ENCODE assay signal across 11 mouse cellular contexts in genomic region chr4:134469985-134470384, GRCm38 (mm10). TPM values are rescaled to one million over a fixed set of nuclear protein-coding genes. Genes with fewer than 3 reads are reported as not detected.
A peak's percentile ranks its signal among the peaks of the same experiment; 100 is the strongest.
DNase-seq lines count a peak whose midpoint lies in the region; ATAC-seq lines count a peak whose summit lies in the region.
"Had no signal": no experiment of that assay in that cellular context is flagged by ENCODE, and none has a peak within 500 bp of the region (broad histone marks: within the 10 kb centered on the region; RNA-seq: fewer than 3 reads in every experiment).

No protein-coding gene starts in this region.

- H3K36me3 ChIP-seq in lung, embryonic 15.5 days: peaks cover 38% of the 10 kb centered on the region
- H3K36me3 ChIP-seq in forebrain, embryonic 14.5 days (ENCODE audit: control insufficient read depth, insufficient read depth, low read length): peaks cover 41% of the 10 kb centered on the region
- H3K36me3 ChIP-seq in limb, embryonic 15.5 days: peaks cover 37% of the 10 kb centered on the region
- peaks cover 28% of the 10 kb centered on the region for H3K36me3 ChIP-seq in stomach, embryonic 15.5 days

- H3K27ac ChIP-seq in lung, embryonic 15.5 days: no peak overlapping the region
- peak overlapping the region; percentile 99 for H3K27ac ChIP-seq in forebrain, embryonic 14.5 days (ENCODE audit: low read depth, low read length)
- no peak overlapping the region for H3K27ac ChIP-seq in limb, embryonic 15.5 days
- H3K27ac ChIP-seq in stomach, embryonic 15.5 days: no peak overlapping the region

- H3K9ac ChIP-seq in lung, embryonic 15.5 days: 0 out of 2 replicates have a peak overlapping the region, but pooled peaks have one; percentile 25
- H3K9ac ChIP-seq in forebrain, embryonic 14.5 days (ENCODE audit: low read length): peak overlapping the region; percentile 100
- H3K9ac ChIP-seq in limb, embryonic 15.5 days: no peak overlapping the region
- H3K9ac ChIP-seq in stomach, embryonic 15.5 days: no peak overlapping the region

- H3K9me3 ChIP-seq in lung, embryonic 15.5 days: no peaks in the 10 kb centered on the region
- no peaks in the 10 kb centered on the region for H3K9me3 ChIP-seq in forebrain, embryonic 14.5 days (replicated peaks; ENCODE audit: control insufficient read depth, low read length)
- H3K9me3 ChIP-seq in limb, embryonic 15.5 days: no peaks in the 10 kb centered on the region
- H3K9me3 ChIP-seq in stomach, embryonic 15.5 days: no peaks in the 10 kb centered on the region

- 45% methylated on average over 3 of the region's 3 CpGs for WGBS in lung, embryonic 15.5 days
- 22% methylated on average over 3 of the region's 3 CpGs for WGBS in forebrain, embryonic 14.5 days
- WGBS in limb, embryonic 15.5 days: 58% methylated on average over 3 of the region's 3 CpGs
- 47% methylated on average over 3 of the region's 3 CpGs for WGBS in stomach, embryonic 15.5 days

- peak overlapping the region; percentile 99 for H3K4me3 ChIP-seq in lung, embryonic 15.5 days
- H3K4me3 ChIP-seq in forebrain, embryonic 14.5 days (ENCODE audit: low read depth, low read length): peak overlapping the region; percentile 94
- H3K4me3 ChIP-seq in limb, embryonic 15.5 days: peak overlapping the region; percentile 95
- peak overlapping the region; percentile 96; the same call in 1 of the 2 replicates for H3K4me3 ChIP-seq in stomach, embryonic 15.5 days (replicated peaks)

- no peaks in the 10 kb centered on the region for H3K27me3 ChIP-seq in lung, embryonic 15.5 days
- no peaks in the 10 kb centered on the region for H3K27me3 ChIP-seq in forebrain, embryonic 14.5 days (replicated peaks; ENCODE audit: control insufficient read depth, insufficient read depth, low read length)
- H3K27me3 ChIP-seq in limb, embryonic 15.5 days: 0 out of 2 replicates have a peak, but pooled peaks cover 4% of the 10 kb centered on the region
- H3K27me3 ChIP-seq in stomach, embryonic 15.5 days (replicated peaks): no peaks in the 10 kb centered on the region

- H3K4me2 ChIP-seq in lung, embryonic 15.5 days: peak overlapping the region; percentile 99
- peak overlapping the region; percentile 69 for H3K4me2 ChIP-seq in forebrain, embryonic 14.5 days (ENCODE audit: low read length)
- H3K4me2 ChIP-seq in limb, embryonic 15.5 days: peak overlapping the region; percentile 94; the same call in 1 of the 2 replicates
- peak overlapping the region; percentile 98 for H3K4me2 ChIP-seq in stomach, embryonic 15.5 days

- ATAC-seq in lung, embryonic 15.5 days (ENCODE audit: borderline replicate concordance, extremely low read depth, low FRiP score, low TSS enrichment): no peak
- no peak for ATAC-seq in forebrain, embryonic 14.5 days
- no peak for ATAC-seq in limb, embryonic 15.5 days (ENCODE audit: insufficient number of reproducible peaks, low FRiP score, low TSS enrichment, low read depth)
- ATAC-seq in stomach, embryonic 15.5 days (ENCODE audit: insufficient read depth, low FRiP score, low read depth): no peak

- no peak for DNase-seq in lung, postnatal 14 days
- DNase-seq in forebrain, embryonic 14.5 days (ENCODE audit: low spot score): peak; percentile 53
- no peak for DNase-seq in thymus, postnatal 4 days
- DNase-seq in thymus, postnatal 25 days: no peak
- DNase-seq: cerebellum, adult 18-20 months; heart, postnatal 36 days; lung, adult 18-20 months; right cerebral cortex, postnatal 14 days had no signal

- peaks cover 26% of the 10 kb centered on the region for H3K4me1 ChIP-seq in lung, embryonic 15.5 days
- peaks cover 22% of the 10 kb centered on the region for H3K4me1 ChIP-seq in forebrain, embryonic 14.5 days (ENCODE audit: control insufficient read depth, insufficient read depth, low read length)
- H3K4me1 ChIP-seq in limb, embryonic 15.5 days: peaks cover 21% of the 10 kb centered on the region
- peaks cover 6% of the 10 kb centered on the region; the same call in 1 of the 2 replicates for H3K4me1 ChIP-seq in stomach, embryonic 15.5 days

RNA-seq across cellular contexts. Expression of gene Stmn1, which starts 1.9 kb away (rescaled TPM):
- 1,835 and 1,898 TPM in 2 replicates for polyA plus RNA-seq in lung, embryonic 15.5 days (2015; fragmentation: Nextera tagmentation; extraction: Ambion mirVana)
- polyA plus RNA-seq in forebrain, embryonic 14.5 days (2014; fragmentation: Nextera tagmentation; extraction: Ambion mirVana): 7,624 and 8,172 TPM in 2 replicates
- polyA plus RNA-seq in limb, embryonic 15.5 days (2015; fragmentation: Nextera tagmentation; extraction: Ambion mirVana): 1,227 and 1,246 TPM in 2 replicates
- polyA plus RNA-seq in stomach, embryonic 15.5 days (2015; fragmentation: Nextera tagmentation; extraction: Ambion mirVana): 1,192 and 1,334 TPM in 2 replicates

RNA-seq across cellular contexts. Expression of gene Paqr7, which starts 26.5 kb away (rescaled TPM):
- polyA plus RNA-seq in lung, embryonic 15.5 days (2015; fragmentation: Nextera tagmentation; extraction: Ambion mirVana): 4.2 and 6.7 TPM in 2 replicates
- 4.3 and 6.0 TPM in 2 replicates for polyA plus RNA-seq in forebrain, embryonic 14.5 days (2014; fragmentation: Nextera tagmentation; extraction: Ambion mirVana)
- polyA plus RNA-seq in limb, embryonic 15.5 days (2015; fragmentation: Nextera tagmentation; extraction: Ambion mirVana): 6.1 and 6.3 TPM in 2 replicates
- polyA plus RNA-seq in stomach, embryonic 15.5 days (2015; fragmentation: Nextera tagmentation; extraction: Ambion mirVana): 6.4 and 6.7 TPM in 2 replicates

RNA-seq across cellular contexts. Expression of gene Aunip, which starts 40.8 kb away (rescaled TPM):
- 18.7 and 20.2 TPM in 2 replicates for polyA plus RNA-seq in lung, embryonic 15.5 days (2015; fragmentation: Nextera tagmentation; extraction: Ambion mirVana)
- 2.2 and 3.3 TPM in 2 replicates for polyA plus RNA-seq in forebrain, embryonic 14.5 days (2014; fragmentation: Nextera tagmentation; extraction: Ambion mirVana)
- 8.9 and 12.1 TPM in 2 replicates for polyA plus RNA-seq in limb, embryonic 15.5 days (2015; fragmentation: Nextera tagmentation; extraction: Ambion mirVana)
- 12.7 and 14.0 TPM in 2 replicates for polyA plus RNA-seq in stomach, embryonic 15.5 days (2015; fragmentation: Nextera tagmentation; extraction: Ambion mirVana)

Comparison
In these comparisons a context has a peak if more than half of its experiments do, and no peak if none do; other contexts are left out.
1. H3K9ac ChIP-seq: peak in lung, embryonic 15.5 days (single experiment) and forebrain, embryonic 14.5 days (single experiment); none in limb, embryonic 15.5 days (single experiment) and stomach, embryonic 15.5 days (single experiment).
2. Peak in every context shown above with its lines, with median percentiles within 50 percentile points of each other: H3K4me2 ChIP-seq and H3K4me3 ChIP-seq.